Mouse (Mus musculus) neural tube, embryonic 14.5 days (tissue): ENCODE results near the gene Tefm. TPM values are rescaled to one million over a fixed set of nuclear protein-coding genes. Genes with fewer than 3 reads are reported as not detected.
"Not testable (repeated sequence)": the region's sequence is repeated elsewhere in the genome, so short reads cannot be mapped to it uniquely, and the experiment has no call there.

ENCODE experiments used
- ATAC-seq: fragments of 200-750 bp; cut with Nextera tagmentation; 2 replicates; pipeline ENCODE4 v1.8.0; 2017; ENCODE audit warnings: low read depth, mild to moderate bottlenecking, moderate TSS enrichment, moderate library complexity
- H3K27ac ChIP-seq: fragments of 300-500 bp; sonication (generic); 2 replicates; pipeline ENCODE4 v1.5.1; 2014; ENCODE audit warnings: low read depth, mild to moderate bottlenecking, control low read depth, low read length, moderate library complexity, mixed read lengths
- H3K27me3 ChIP-seq: fragments of 300-500 bp; sonication (generic); 2 replicates; pipeline ENCODE4 v1.6.1; 2014; ENCODE audit warnings: low read length; ENCODE audit not compliant: control insufficient read depth, insufficient read depth
- H3K36me3 ChIP-seq: fragments of 300-500 bp; sonication (generic); 2 replicates; pipeline ENCODE4 v1.6.1; 2014; ENCODE audit warnings: low read length, mixed read lengths; ENCODE audit not compliant: control insufficient read depth, insufficient read depth
- H3K4me1 ChIP-seq: fragments of 300-500 bp; sonication (generic); 2 replicates; pipeline ENCODE4 v1.6.1; 2014; ENCODE audit warnings: low read length; ENCODE audit not compliant: control insufficient read depth, insufficient read depth
- H3K4me2 ChIP-seq: fragments of 300-500 bp; sonication (generic); 2 replicates; pipeline ENCODE4 v1.6.1; 2014; ENCODE audit warnings: mild to moderate bottlenecking, low read depth, low read length, control low read depth
- H3K4me3 ChIP-seq: fragments of 300-500 bp; sonication (generic); 2 replicates; pipeline ENCODE4 v1.5.1; 2014; ENCODE audit warnings: low read depth, low read length, control low read depth, mixed read lengths
- H3K9ac ChIP-seq: fragments of 300-500 bp; sonication (generic); replicated peaks from 2 replicates; pipeline ENCODE4 v1.6.1; 2014; ENCODE audit warnings: low read depth, mild to moderate bottlenecking, control low read depth, low read length, mixed read lengths
- H3K9me3 ChIP-seq: fragments of 300-500 bp; sonication (generic); 2 replicates; pipeline ENCODE4 v1.6.1; 2016; ENCODE audit warnings: low read length; ENCODE audit not compliant: control insufficient read depth
- WGBS: fragments of 180-500 bp; shearing (Covaris S2); extraction: QIAGEN DNeasy Blood & Tissue Kit; methylation state at CpG from one replicate; pipeline ENCODE4 v1.1.7; 2014; 5-methylcytosine and 5-hydroxymethylcytosine counted together
- polyA plus RNA-seq: library from polyadenylated mRNA; unstranded; fragments of >200 nt; fragmentation: Nextera tagmentation; extraction: Ambion mirVana; gene quantifications from 2 replicates; pipeline ENCODE4 v1.2.1, GENCODE M21; 2014

Tefm gene
- polyA plus RNA-seq = 22.3 and 22.9 TPM in 2 replicates

DNA sequence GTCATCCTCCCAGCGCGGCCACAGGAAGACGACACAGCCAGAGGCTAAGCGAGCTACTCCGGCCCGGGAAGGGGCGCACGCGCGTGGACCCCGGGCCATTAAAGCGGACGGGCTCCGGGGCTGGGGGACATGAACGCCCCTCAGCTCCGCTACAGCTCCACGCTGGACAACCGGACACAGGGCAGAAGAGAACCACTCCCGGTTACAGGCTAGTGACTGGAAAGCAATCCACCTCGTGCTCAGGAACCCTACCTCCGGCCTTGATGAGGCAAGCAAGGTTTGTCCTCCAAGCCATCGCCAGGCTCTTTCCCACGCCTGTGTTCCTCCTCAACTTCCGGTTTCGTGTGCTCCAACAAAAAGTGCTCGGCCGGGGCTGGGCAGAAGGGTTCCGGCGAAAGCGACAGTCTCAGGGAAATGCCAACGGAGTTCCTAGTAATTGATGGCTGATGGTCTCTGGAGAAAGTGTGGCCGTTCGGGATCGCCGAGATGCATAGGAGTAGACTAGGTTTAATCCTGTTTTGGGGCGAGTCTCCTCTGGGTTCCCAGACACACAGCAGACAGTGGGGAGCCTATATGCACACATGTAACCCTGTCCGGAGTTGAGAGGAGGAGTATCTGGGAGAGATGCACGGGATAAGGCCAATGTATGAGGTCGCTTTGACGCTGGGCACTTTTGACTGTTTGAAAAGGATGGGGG, at the start of gene Tefm:
TSS of gene Tefm (minus strand) at position 351 of the 697 bp plus-strand sequence.
- peak within 1 kb of the TSS; percentile 58 for H3K9ac ChIP-seq
- no peaks in the 10 kb centered on the region for H3K27me3 ChIP-seq
- peak; percentile 95 for ATAC-seq
- H3K4me2 ChIP-seq = peak within 1 kb of the TSS; percentile 79
- peaks cover 5% of the 10 kb centered on the region; the same call in 1 of the 2 replicates for H3K4me1 ChIP-seq
- H3K4me3 ChIP-seq = peak within 1 kb of the TSS; percentile 54
- peaks cover 4% of the 10 kb centered on the region; the same call in 1 of the 2 replicates for H3K36me3 ChIP-seq
- no peaks in the 10 kb centered on the region for H3K9me3 ChIP-seq
- peak within 1 kb of the TSS; percentile 65 for H3K27ac ChIP-seq
- WGBS = under 1% methylated on average over 40 of the region's 40 CpGs

DNA sequence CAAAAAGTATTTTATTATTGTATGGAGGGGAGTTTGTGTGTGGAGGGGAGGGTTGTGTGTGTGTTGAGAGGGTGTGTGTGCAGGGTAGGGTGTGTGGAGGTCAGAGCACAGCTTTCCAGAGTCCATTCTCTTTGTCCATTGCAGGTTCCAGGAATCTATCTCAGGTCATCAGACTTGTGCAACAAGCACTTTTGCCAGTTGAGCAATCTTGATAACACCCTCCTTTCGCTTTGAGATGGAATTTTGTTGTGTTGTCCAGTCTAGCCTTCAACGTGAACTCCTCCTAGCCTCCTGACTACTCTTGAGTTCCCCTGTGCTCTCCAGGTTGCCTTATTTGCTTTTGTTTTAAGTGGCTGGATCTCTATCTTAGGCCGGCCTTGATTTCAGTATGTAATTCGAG, 48.3 kb upstream of the Tefm start:
- Histone ChIP-seq H3K4me3 (no peak overlapping the region), H3K4me1 (no peaks in the 10 kb centered on the region), H3K27me3 (no peaks in the 10 kb centered on the region), H3K9ac (no peak overlapping the region), H3K27ac (no peak overlapping the region), H3K4me2 (no peak overlapping the region), H3K9me3 (no peaks in the 10 kb centered on the region), H3K36me3 (no peaks in the 10 kb centered on the region)
- no peak for ATAC-seq
- 68% methylated on average over 4 of the region's 4 CpGs for WGBS

DNA sequence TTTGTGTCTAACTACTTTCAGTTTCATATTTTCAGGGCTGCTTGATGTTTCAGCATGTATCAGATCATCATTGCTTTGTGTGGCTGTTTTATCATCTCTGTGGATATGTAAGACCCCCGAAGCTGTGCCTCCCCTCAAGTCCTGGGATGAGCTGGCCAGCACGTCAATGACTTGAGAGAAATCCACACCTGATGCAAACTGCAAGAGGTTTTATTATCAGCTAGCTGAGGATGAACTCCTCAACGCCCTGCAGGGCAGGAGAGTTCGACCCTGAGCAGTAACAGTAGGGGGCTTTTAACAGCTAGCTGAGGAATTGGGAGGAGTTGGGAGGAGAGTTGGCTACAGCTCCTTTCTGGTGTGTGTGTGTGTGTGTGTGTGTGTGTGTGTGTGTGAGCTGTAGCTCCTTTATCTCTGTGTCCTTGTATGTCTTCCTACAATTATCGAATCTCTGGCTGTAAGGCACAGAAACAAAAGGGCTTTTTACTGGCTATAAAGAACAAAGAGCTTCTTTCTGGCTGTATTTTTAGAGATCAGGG, 43.5 kb upstream of the Tefm start:
- not testable (repeated sequence) for ATAC-seq, H3K9ac ChIP-seq, H3K27ac ChIP-seq, H3K27me3 ChIP-seq, H3K4me3 ChIP-seq, H3K9me3 ChIP-seq, H3K4me2 ChIP-seq, H3K4me1 ChIP-seq, H3K36me3 ChIP-seq
- 50% methylated on average over 5 of the region's 5 CpGs for WGBS

DNA sequence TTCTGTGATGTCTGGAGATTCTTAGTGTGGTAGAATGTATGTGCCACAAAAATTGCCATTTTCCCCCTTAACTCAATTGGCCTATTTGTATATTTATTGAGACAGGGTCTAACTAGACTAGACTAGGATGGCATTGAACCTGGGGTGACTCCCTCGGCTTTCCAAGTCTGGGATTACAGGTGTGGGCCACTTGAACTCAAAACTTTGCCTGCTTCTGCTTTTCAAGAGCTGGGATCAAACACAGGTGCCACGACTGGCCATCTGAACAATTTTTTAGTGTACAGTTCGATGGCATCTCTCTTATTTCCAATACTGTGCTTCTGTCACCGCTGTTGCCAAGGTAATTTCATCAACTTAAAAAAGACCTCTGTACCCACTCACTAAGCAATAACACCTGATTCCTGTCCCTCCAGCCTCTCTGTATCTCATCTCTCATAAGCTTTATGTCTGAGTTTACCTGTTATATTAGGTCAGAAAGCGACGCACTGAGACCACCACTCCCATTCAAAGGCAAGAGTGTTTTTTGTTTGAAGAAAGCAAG, 42.6 kb upstream of the Tefm start:
- H3K4me3 ChIP-seq = no peak overlapping the region; the same call in 1 of the 2 replicates

DNA sequence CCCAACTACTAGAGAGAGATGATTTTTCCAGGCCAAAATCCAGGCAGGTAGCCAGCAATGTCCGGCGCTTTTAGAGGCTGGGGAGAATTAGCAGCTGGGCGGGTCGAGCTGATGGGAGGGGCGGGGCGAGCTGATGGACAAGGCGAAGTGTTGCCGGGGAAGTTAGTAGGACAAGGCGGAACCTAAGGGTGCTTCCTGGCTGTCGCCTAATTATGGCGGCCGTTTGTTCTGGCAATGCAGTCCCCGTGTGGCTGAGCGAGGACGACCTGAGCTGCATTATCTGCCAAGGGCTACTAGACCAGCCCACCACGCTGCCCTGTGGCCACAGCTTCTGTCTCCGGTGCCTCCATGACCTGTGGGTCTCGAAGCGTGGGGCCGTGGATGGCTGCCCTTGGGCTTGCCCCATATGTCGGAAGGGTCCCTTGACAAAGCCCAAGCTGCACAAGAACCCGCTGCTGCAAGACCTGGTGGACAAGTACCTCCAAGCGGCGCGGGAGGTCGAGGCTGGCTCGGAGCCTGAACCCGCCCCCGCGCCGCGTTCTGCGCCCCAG, 41.8 kb upstream of the Tefm start, which contains the start of gene Rnf135:
TSS of gene Rnf135 (plus strand) at position 147 of the 551 bp plus-strand sequence.
- peak within 1 kb of the TSS; percentile 40 for H3K4me3 ChIP-seq
- ATAC-seq = peak; percentile 75
- peak within 1 kb of the TSS; percentile 47 for H3K9ac ChIP-seq
- no peaks in the 10 kb centered on the region for H3K27me3 ChIP-seq
- H3K36me3 ChIP-seq = no peaks in the 10 kb centered on the region
- H3K9me3 ChIP-seq = no peaks in the 10 kb centered on the region
- H3K4me2 ChIP-seq = peak within 1 kb of the TSS; percentile 56
- WGBS = 3% methylated on average over 33 of the region's 33 CpGs
- H3K27ac ChIP-seq = no peak within 1 kb of the TSS
- H3K4me1 ChIP-seq = no peaks in the 10 kb centered on the region

More for the DNA sequence above, 42.6 kb upstream of the Tefm start:
- Histone ChIP-seq H3K4me2 (peak overlapping the region; percentile 56), H3K9me3 (no peaks in the 10 kb centered on the region), H3K27ac (no peak overlapping the region), H3K27me3 (no peaks in the 10 kb centered on the region), H3K9ac (no peak overlapping the region), H3K36me3 (no peaks in the 10 kb centered on the region), H3K4me1 (no peaks in the 10 kb centered on the region)
- 94% methylated on average over 6 of the region's 6 CpGs for WGBS
- ATAC-seq = no peak

DNA sequence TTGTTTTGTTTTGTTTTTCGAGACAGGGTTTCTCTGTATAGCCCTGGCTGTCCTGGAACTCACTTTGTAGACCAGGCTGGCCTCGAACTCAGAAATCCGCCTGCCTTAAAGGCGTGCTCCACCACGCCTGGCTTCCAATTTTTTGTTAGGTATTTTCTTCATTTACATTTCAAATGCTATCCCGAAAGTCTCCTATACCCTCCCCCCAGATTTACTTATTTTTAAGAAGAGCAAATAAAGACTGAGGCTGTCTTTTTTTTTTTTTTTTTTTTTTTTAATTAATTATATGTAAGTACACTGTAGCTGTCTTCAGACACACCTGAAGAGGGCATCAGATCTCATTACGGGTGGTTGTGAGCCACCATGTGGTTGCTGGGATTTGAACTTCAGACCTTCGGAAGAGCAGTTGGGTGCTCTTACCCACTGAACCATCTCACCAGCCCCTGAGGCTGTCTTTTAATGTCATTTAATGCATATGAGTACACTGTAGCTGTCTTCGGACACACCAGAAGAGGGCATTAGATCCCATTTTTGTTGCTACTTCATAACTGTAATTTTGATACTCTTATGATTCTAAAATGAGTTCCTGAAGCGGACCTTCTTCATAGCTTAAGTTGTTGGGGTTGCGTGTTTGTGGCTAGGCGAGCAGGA, 41.2 kb upstream of the Tefm start:
- not testable (repeated sequence) for H3K9me3 ChIP-seq, H3K27me3 ChIP-seq, ATAC-seq, H3K36me3 ChIP-seq, H3K27ac ChIP-seq, H3K4me1 ChIP-seq
- H3K4me3 ChIP-seq = peak overlapping the region; percentile 40
- peak overlapping the region; percentile 47; the same call in 1 of the 2 replicates for H3K9ac ChIP-seq
- 41% methylated on average over 12 of the region's 12 CpGs for WGBS
- H3K4me2 ChIP-seq = peak overlapping the region; percentile 56

DNA sequence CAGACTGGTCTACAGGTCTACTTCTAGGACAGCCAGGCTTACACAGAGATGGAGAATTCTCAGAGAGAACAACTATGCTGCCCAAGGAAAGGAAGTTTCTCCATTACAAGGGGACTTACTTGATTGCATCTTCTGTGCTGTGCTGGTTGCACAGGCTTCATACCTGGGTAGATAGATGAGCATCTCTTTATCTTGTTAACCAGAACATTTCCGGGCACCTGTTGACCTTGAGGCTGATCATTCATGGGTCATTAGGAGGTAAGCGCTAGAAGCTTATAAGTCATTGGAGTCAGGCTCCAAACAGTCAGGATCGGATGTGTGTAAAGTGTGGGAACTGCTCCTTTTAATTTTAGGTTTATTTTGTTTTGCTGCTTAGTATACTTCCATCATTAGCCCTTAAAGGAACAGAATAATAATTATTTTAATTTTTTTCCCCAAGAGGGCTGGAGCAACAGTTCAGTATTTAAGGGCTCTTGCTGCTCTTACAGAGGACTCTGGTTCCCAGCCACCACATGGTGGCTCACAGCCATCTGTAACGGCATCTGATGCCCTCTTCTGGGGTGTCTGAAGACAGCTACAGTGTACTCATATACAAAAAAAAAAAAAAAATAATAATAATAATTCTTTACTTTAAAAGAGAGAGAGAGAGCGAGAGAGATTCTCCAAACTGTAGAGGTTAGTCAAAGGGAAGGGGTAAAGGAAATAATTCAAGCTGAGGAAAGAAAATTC, 39.2 kb upstream of the Tefm start:
- no peaks in the 10 kb centered on the region for H3K27me3 ChIP-seq
- no peak overlapping the region for H3K4me2 ChIP-seq
- H3K36me3 ChIP-seq = no peaks in the 10 kb centered on the region
- no peaks in the 10 kb centered on the region for H3K9me3 ChIP-seq
- H3K4me3 ChIP-seq = no peak overlapping the region
- H3K9ac ChIP-seq = no peak overlapping the region
- H3K4me1 ChIP-seq = no peaks in the 10 kb centered on the region
- WGBS = 71% methylated on average over 5 of the region's 5 CpGs
- no peak overlapping the region for H3K27ac ChIP-seq
- no peak for ATAC-seq

DNA sequence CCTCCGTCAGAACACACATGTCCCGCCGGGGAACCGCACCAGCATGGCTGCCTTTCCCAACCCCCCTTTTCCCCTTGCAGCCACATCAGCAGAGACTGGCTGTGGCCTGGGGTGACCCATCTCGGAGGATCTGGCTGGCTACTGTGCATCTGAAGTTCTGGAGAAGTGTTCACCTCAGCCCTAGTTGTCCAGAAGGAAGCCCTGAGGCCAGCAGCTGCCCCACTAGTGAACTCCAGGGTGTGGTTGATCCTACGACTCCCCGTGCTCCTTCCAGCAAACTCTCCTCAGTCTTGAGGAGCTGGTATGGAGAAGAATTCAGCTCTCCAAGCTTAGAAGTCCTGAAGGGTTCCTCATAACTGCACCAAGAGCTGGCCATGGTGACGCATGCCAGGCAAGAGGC, 36.3 kb upstream of the Tefm start:
- Histone ChIP-seq H3K4me3 (no peak overlapping the region), H3K27ac (no peak overlapping the region), H3K9ac (no peak overlapping the region), H3K9me3 (no peaks in the 10 kb centered on the region), H3K27me3 (no peaks in the 10 kb centered on the region), H3K4me1 (no peaks in the 10 kb centered on the region), H3K36me3 (no peaks in the 10 kb centered on the region), H3K4me2 (no peak overlapping the region)
- ATAC-seq = no peak
- WGBS = 82% methylated on average over 8 of the region's 8 CpGs
